Mouse (Mus musculus): ENCODE data around the gene Hsd17b11. TPM values are rescaled to one million over a fixed set of nuclear protein-coding genes. Genes with fewer than 3 reads are reported as not detected.
"Not testable (repeated sequence)": the region's sequence is repeated elsewhere in the genome, so short reads cannot be mapped to it uniquely, and the experiment has no call there.

The Hsd17b11 gene
- polyA plus RNA-seq, 1 experiment from 2014 or later, result 2.6 TPM

DNA sequence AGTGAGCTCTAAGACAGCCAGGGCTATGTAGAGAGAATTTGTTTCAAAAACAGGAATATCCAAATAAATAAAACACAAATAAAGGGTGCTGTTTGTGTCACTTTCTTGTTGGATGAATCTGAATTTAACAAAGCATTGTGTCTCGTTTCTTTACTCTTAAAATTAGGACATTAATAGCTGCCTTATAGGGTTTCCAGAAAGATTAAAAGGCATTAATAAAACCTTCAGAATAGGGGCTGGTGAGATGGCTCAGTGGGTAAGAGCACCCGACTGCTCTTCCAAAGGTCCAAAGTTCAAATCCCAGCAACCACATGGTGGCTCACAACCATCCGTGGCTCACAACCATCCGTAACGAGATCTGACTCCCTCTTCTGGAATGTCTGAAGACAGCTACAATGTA, 2.5 kb upstream of the Hsd17b11 start:
- H3K27ac ChIP-seq (replicated peaks; ENCODE audit: low read depth, low read length); H3K36me3 ChIP-seq (ENCODE audit: control insufficient read depth, insufficient read depth, low read length); H3K9me3 ChIP-seq (ENCODE audit: control insufficient read depth, low read length); H3K4me3 ChIP-seq (ENCODE audit: low read depth, low read length); H3K4me1 ChIP-seq (ENCODE audit: control insufficient read depth, insufficient read depth, low read length); ATAC-seq (ENCODE audit: insufficient number of reproducible peaks, low FRiP score, low TSS enrichment, low read depth); H3K27me3 ChIP-seq (ENCODE audit: control insufficient read depth, insufficient read depth, low read length); H3K4me2 ChIP-seq (ENCODE audit: low read depth, severe bottlenecking); H3K9ac ChIP-seq (ENCODE audit: low read length); DNase-seq (ENCODE audit: low spot score): not testable (repeated sequence)
- WGBS, result 80% methylated on average over 5 of the region's 5 CpGs

DNA sequence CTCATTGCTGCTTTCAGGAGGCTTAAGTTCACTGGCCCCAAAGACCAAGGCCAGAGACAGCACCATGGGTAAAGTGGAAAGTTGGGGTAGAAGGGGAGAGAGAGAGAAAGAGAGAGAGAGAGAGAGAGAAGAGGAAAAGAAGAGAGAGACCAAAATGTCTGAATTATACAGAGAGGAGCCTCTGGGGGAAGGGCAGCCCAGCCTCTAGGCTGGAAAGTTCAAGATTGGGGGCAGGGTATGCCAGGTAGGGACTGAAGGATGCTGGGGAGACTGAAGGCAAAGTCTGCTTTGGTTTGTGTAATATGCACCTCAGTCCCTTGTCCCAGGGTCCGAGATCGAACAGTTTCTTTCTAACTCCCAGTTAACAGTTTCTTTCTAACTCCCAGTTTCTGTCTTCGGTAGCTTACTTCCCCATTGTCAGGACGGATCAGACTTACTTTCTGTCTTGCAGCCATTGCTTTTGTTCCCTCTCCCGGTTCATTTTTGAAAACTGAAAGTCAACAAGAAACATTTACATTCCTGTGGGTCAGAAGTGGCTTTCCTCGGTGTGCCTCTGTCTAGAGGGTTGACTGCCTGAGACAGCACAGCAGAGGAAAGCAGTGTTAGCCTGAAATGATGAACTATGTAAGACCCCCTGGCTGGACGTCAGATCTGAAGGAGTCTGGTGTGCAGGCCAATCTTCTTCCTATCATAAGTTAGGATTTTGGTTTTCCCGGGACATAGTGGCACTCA, 1.7 kb upstream of the Hsd17b11 start:
- Histone ChIP-seq H3K36me3 (ENCODE audit: control insufficient read depth, insufficient read depth, low read length) (no peaks in the 10 kb centered on the region), H3K27ac (replicated peaks; ENCODE audit: low read depth, low read length) (no peak overlapping the region), H3K4me3 (ENCODE audit: low read depth, low read length) (no peak overlapping the region), H3K4me2 (ENCODE audit: low read depth, severe bottlenecking) (no peak overlapping the region), H3K9ac (ENCODE audit: low read length) (no peak overlapping the region), H3K4me1 (ENCODE audit: control insufficient read depth, insufficient read depth, low read length) (0 out of 2 replicates have a peak, but pooled peaks cover 5% of the 10 kb centered on the region), H3K27me3 (ENCODE audit: control insufficient read depth, insufficient read depth, low read length) (no peaks in the 10 kb centered on the region), H3K9me3 (ENCODE audit: control insufficient read depth, low read length) (no peaks in the 10 kb centered on the region)
- no peak for ATAC-seq (ENCODE audit: insufficient number of reproducible peaks, low FRiP score, low TSS enrichment, low read depth)
- no peak for DNase-seq (ENCODE audit: low spot score)
- whole genome bisulfite sequencing, result 81% methylated on average over 8 of the region's 8 CpGs

DNA sequence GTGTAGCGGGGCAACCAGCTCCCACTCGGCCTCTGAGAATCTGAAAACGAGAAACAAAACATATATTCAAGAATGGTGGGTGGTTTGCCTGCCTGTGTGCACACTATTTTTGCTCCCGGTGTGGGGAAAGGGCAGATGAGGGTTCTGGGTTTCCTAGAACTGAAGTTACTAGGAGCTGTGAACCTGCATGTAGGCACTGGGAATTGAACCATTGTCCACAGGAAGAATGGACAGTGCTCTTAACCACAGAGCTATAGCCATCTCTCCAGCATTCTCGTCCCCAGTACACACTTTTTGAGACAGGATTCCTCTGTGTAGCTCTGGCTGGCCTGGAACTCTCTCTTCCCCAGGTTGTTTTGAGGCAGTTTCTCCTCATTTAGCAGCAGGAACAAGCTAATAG, 839 bp upstream of the Hsd17b11 start:
- ATAC-seq (ENCODE audit: insufficient number of reproducible peaks, low FRiP score, low TSS enrichment, low read depth), result no peak
- H3K9me3 ChIP-seq (ENCODE audit: control insufficient read depth, low read length), result no peaks in the 10 kb centered on the region
- no peak for DNase-seq (ENCODE audit: low spot score)
- H3K4me1 ChIP-seq (ENCODE audit: control insufficient read depth, insufficient read depth, low read length), result 0 out of 2 replicates have a peak, but pooled peaks cover 5% of the 10 kb centered on the region
- no peak overlapping the region for H3K9ac ChIP-seq (ENCODE audit: low read length)
- H3K27me3 ChIP-seq (ENCODE audit: control insufficient read depth, insufficient read depth, low read length), result no peaks in the 10 kb centered on the region
- H3K27ac ChIP-seq (replicated peaks; ENCODE audit: low read depth, low read length), result no peak overlapping the region
- WGBS, result 28% methylated on average over 5 of the region's 5 CpGs
- peak overlapping the region; percentile 66 for H3K4me2 ChIP-seq (ENCODE audit: low read depth, severe bottlenecking)
- no peak overlapping the region for H3K4me3 ChIP-seq (ENCODE audit: low read depth, low read length)
- no peaks in the 10 kb centered on the region for H3K36me3 ChIP-seq (ENCODE audit: control insufficient read depth, insufficient read depth, low read length)

DNA sequence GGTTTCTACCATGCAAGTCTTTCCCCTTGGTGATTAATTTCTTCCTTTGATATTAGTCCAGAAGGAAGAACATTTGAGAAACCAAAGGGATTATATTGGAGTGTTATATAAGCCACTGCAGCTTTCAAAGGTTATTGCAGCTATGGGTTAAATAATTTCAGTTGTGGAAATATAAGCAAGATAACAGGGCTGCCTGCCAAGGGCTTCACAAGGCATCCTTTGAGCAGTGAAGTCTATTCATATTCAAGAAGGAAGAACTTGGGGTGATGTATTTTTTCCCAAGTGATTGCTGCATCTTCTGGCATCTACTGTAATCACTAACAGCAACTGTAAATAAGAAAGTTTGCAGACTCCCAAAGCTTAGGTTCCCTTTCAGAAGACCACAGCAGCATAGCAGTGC, 10.3 kb downstream of the Hsd17b11 start:
- no peak overlapping the region for H3K4me2 ChIP-seq (ENCODE audit: low read depth, severe bottlenecking)
- no peak for DNase-seq (ENCODE audit: low spot score)

DNA sequence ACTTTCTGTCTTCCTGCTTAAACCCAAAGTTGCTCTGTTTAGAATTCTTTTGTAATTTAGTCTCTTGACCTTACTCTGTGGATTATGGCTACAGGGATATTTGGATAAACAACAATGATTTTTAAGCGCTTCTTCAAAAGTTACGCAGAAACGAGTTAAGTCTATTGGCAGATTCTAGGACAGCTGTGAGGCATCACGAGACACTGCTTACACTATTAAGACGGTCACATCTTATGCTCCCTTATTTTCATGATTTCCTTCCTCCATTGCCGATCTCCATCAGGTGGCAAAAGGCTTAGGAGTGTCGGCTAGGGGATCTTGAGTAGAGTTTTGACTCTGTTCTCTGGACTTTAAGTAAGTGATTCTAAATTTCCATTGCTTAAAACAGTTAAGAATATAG, 11.5 kb downstream of the Hsd17b11 start:
- no peak overlapping the region for H3K27ac ChIP-seq (replicated peaks; ENCODE audit: low read depth, low read length)
- H3K9me3 ChIP-seq (ENCODE audit: control insufficient read depth, low read length), result no peaks in the 10 kb centered on the region
- no peak overlapping the region for H3K9ac ChIP-seq (ENCODE audit: low read length)
- 92% methylated on average over 7 of the region's 7 CpGs for WGBS
- no peaks in the 10 kb centered on the region for H3K27me3 ChIP-seq (ENCODE audit: control insufficient read depth, insufficient read depth, low read length)
- no peaks in the 10 kb centered on the region for H3K36me3 ChIP-seq (ENCODE audit: control insufficient read depth, insufficient read depth, low read length)
- ATAC-seq (ENCODE audit: insufficient number of reproducible peaks, low FRiP score, low TSS enrichment, low read depth) (no peak), DNase-seq (ENCODE audit: low spot score) (no peak)
- no peak overlapping the region for H3K4me2 ChIP-seq (ENCODE audit: low read depth, severe bottlenecking)
- H3K4me3 ChIP-seq (ENCODE audit: low read depth, low read length), result no peak overlapping the region
- H3K4me1 ChIP-seq (ENCODE audit: control insufficient read depth, insufficient read depth, low read length), result no peaks in the 10 kb centered on the region

More for the DNA sequence above, 10.3 kb downstream of the Hsd17b11 start:
- H3K4me3 ChIP-seq (ENCODE audit: low read depth, low read length), result no peak overlapping the region
- no peaks in the 10 kb centered on the region for H3K36me3 ChIP-seq (ENCODE audit: control insufficient read depth, insufficient read depth, low read length)
- H3K9me3 ChIP-seq (ENCODE audit: control insufficient read depth, low read length), result no peaks in the 10 kb centered on the region
- no peak for ATAC-seq (ENCODE audit: insufficient number of reproducible peaks, low FRiP score, low TSS enrichment, low read depth)
- no peak overlapping the region for H3K27ac ChIP-seq (replicated peaks; ENCODE audit: low read depth, low read length)
- no peaks in the 10 kb centered on the region for H3K4me1 ChIP-seq (ENCODE audit: control insufficient read depth, insufficient read depth, low read length)
- H3K9ac ChIP-seq (ENCODE audit: low read length), result no peak overlapping the region
- H3K27me3 ChIP-seq (ENCODE audit: control insufficient read depth, insufficient read depth, low read length), result no peaks in the 10 kb centered on the region

DNA sequence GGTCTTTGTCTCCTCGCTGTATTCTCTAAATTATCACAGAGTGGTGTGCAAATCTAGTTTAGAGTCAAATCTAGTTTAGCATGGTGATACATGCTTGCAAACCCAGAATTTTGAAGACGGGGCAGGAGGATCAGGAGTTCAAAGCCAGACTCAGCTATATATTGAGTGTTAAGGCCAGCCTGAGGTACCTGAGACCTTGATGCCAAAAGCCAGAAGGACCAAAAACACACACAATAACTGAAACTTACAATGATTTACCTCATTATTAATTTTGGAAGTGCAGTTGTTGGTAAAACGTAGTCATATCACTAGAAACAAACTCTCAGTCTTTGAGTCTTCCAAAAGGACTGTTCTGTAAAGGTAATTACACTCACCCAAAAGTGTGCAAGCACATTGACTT, 12.3 kb downstream of the Hsd17b11 start:
- no peak overlapping the region for H3K9ac ChIP-seq (ENCODE audit: low read length)
- DNase-seq (ENCODE audit: low spot score), result no peak
- no peaks in the 10 kb centered on the region for H3K9me3 ChIP-seq (ENCODE audit: control insufficient read depth, low read length)
- H3K27ac ChIP-seq (replicated peaks; ENCODE audit: low read depth, low read length), result no peak overlapping the region
- no peak overlapping the region for H3K4me2 ChIP-seq (ENCODE audit: low read depth, severe bottlenecking)
- H3K27me3 ChIP-seq (ENCODE audit: control insufficient read depth, insufficient read depth, low read length), result no peaks in the 10 kb centered on the region
- ATAC-seq (ENCODE audit: insufficient number of reproducible peaks, low FRiP score, low TSS enrichment, low read depth), result no peak
- no peak overlapping the region for H3K4me3 ChIP-seq (ENCODE audit: low read depth, low read length)
- H3K36me3 ChIP-seq (ENCODE audit: control insufficient read depth, insufficient read depth, low read length), result no peaks in the 10 kb centered on the region
- H3K4me1 ChIP-seq (ENCODE audit: control insufficient read depth, insufficient read depth, low read length), result no peaks in the 10 kb centered on the region
- WGBS, result 89% methylated on average over 3 of the region's 3 CpGs

DNA sequence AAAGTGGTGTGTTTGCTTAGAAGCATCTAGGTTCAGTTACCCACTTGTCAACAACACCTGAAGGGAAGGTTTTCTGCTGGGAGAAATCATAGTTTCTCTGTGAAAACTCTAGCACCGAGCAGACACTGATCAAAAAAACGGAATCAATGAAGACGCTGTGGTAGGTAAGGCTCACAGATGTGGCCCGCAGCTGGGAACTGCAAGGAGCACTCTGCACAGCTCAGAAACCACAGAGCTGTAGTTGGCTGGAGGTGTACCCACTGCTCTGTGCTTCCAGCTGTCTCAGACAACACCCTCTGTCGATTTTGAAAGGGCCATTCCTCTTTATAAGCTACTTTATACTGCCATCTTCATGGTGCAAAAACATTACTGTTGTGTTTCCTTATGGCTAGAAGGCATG, 13.9 kb downstream of the Hsd17b11 start:
- Histone ChIP-seq H3K36me3 (ENCODE audit: control insufficient read depth, insufficient read depth, low read length) (no peaks in the 10 kb centered on the region), H3K9me3 (ENCODE audit: control insufficient read depth, low read length) (no peaks in the 10 kb centered on the region), H3K9ac (ENCODE audit: low read length) (no peak overlapping the region), H3K27me3 (ENCODE audit: control insufficient read depth, insufficient read depth, low read length) (no peaks in the 10 kb centered on the region), H3K4me3 (ENCODE audit: low read depth, low read length) (no peak overlapping the region), H3K27ac (replicated peaks; ENCODE audit: low read depth, low read length) (no peak overlapping the region), H3K4me1 (ENCODE audit: control insufficient read depth, insufficient read depth, low read length) (0 out of 2 replicates have a peak, but pooled peaks cover 2% of the 10 kb centered on the region), H3K4me2 (ENCODE audit: low read depth, severe bottlenecking) (no peak overlapping the region)
- WGBS, result 67% methylated on average over 5 of the region's 5 CpGs
- DNase-seq (ENCODE audit: low spot score) (no peak), ATAC-seq (ENCODE audit: insufficient number of reproducible peaks, low FRiP score, low TSS enrichment, low read depth) (no peak)

DNA sequence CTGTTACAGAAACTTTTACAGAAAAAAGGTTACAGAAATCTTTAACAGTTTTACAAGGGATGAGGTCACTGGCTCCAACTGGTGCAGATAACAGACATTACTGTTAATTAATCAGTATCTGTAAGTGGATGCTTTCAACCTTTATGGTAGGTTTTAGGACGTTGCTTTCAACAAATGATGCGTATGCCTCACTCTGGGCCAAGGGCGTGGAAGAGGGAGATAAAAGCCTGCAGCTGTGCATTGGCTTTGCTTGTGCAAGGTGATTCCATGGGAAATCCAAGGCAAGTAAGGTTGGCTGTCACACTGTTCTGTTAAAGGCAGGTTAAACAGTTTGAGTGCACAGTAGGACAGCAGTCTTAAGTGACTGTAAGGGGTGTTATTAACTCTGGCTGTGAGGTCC, 14.9 kb downstream of the Hsd17b11 start:
- 72% methylated on average over 3 of the region's 3 CpGs for WGBS
- ATAC-seq (ENCODE audit: insufficient number of reproducible peaks, low FRiP score, low TSS enrichment, low read depth) (no peak), DNase-seq (ENCODE audit: low spot score) (no peak)
- peaks cover 4% of the 10 kb centered on the region; the same call in 1 of the 2 replicates for H3K4me1 ChIP-seq (ENCODE audit: control insufficient read depth, insufficient read depth, low read length)
- no peaks in the 10 kb centered on the region for H3K27me3 ChIP-seq (ENCODE audit: control insufficient read depth, insufficient read depth, low read length)
- no peak overlapping the region for H3K4me3 ChIP-seq (ENCODE audit: low read depth, low read length)
- no peaks in the 10 kb centered on the region for H3K9me3 ChIP-seq (ENCODE audit: control insufficient read depth, low read length)
- no peaks in the 10 kb centered on the region for H3K36me3 ChIP-seq (ENCODE audit: control insufficient read depth, insufficient read depth, low read length)
- no peak overlapping the region for H3K4me2 ChIP-seq (ENCODE audit: low read depth, severe bottlenecking)
- H3K9ac ChIP-seq (ENCODE audit: low read length), result no peak overlapping the region
- no peak overlapping the region for H3K27ac ChIP-seq (replicated peaks; ENCODE audit: low read depth, low read length)

DNA sequence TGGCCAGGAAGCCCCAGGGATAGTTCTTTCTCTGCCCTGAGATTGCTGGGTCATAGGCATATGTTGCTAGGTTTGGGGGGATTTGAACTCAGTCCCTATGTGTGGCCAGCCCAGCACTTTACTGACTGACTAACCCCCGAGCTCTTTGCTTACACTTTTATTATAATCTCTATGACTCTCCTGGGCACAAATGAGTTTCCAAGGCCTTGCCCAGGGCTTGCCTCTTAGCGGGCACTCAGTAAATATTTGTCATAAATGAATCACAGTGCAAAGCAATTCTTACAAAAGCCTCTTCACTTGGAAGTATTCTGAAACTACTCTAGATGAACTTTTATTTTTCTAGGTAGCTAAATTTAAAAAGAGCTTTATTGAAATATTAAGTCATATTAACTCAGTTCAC, 17.8 kb downstream of the Hsd17b11 start:
- no peaks in the 10 kb centered on the region for H3K9me3 ChIP-seq (ENCODE audit: control insufficient read depth, low read length)
- peaks cover 4% of the 10 kb centered on the region; the same call in 1 of the 2 replicates for H3K4me1 ChIP-seq (ENCODE audit: control insufficient read depth, insufficient read depth, low read length)
- no peaks in the 10 kb centered on the region for H3K27me3 ChIP-seq (ENCODE audit: control insufficient read depth, insufficient read depth, low read length)
- no peak for DNase-seq (ENCODE audit: low spot score)
- no peak for ATAC-seq (ENCODE audit: insufficient number of reproducible peaks, low FRiP score, low TSS enrichment, low read depth)
- H3K4me2 ChIP-seq (ENCODE audit: low read depth, severe bottlenecking), result no peak overlapping the region
- no peak overlapping the region for H3K4me3 ChIP-seq (ENCODE audit: low read depth, low read length)
- H3K36me3 ChIP-seq (ENCODE audit: control insufficient read depth, insufficient read depth, low read length), result no peaks in the 10 kb centered on the region
- WGBS, result 94% methylated on average over 2 of the region's 2 CpGs
- H3K9ac ChIP-seq (ENCODE audit: low read length), result no peak overlapping the region
- no peak overlapping the region for H3K27ac ChIP-seq (replicated peaks; ENCODE audit: low read depth, low read length)

Measured in limb, embryonic 11.5 days (tissue).